Mouse (Mus musculus) 416B (cell line): ENCODE data around the gene Usp29.
A peak's percentile ranks its signal among the peaks of the same experiment; 100 is the strongest.
"Not testable (repeated sequence)": the region's sequence is repeated elsewhere in the genome, so short reads cannot be mapped to it uniquely, and the experiment has no call there.

ENCODE experiments used
- DNase-seq: peaks from one replicate; pipeline ENCODE4 v3.0.0; 2011; ENCODE audit warnings: low read depth

Usp29 gene

DNA sequence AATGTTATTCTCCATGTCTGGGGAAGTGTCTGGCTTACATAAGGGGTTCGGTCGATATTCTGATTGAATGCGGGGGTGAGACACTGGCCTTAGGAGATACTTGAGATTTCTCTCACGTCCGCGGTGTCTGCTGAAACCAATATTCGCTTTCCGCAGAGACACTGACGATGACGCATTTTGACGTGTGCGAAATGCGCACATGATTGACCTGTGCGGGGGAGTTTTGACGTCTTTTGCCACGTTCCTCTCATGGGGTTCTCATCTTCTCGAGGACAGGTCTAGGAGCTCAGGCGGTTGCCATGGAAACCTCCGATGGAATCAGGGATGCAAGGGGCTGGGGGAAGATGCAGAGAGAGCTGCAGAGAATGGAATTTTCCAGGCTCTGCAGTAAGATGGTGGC is 144.1 kb downstream of the Usp29 start:
- no peak for DNase-seq

DNA sequence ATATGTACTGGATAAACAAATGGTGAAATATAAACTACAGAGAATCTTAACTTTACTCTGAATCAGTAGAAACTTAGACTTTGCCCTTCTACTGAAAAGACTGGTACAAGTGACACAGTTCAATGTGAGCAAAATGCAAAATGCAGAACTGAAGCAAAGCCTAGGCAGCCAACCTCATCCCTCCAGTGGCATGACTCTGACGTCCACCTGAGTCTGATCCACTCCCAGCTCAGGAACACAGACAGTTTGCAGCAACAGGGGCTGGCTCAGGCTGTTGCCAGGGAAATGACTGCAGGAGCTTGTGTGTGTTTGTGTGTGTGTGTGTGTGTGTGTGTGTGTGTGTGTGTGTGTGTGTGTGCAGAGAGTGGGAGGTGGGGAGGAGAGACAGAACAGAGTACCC is 147.8 kb downstream of the Usp29 start:
- DNase-seq = no peak

DNA sequence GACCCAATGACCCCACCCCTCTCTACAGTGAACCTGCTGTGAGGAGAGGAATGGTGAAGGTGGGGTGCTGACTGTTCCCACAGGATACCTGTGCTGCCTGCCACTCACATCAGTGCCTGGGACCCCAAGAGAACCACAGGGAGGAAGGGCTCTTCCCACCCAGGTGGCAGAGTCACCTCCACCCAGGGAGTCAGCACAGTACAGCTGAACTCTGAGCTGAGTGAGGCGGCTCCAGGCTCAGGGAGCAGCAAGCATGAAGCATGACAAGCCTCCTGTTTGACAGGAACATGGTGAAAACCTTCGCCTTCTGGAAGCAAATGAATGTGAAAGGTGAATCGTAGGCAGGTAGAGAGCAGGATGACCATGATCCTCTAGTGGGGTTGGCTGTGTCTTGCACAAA is 148.5 kb downstream of the Usp29 start:
- not testable (repeated sequence) for DNase-seq

DNA sequence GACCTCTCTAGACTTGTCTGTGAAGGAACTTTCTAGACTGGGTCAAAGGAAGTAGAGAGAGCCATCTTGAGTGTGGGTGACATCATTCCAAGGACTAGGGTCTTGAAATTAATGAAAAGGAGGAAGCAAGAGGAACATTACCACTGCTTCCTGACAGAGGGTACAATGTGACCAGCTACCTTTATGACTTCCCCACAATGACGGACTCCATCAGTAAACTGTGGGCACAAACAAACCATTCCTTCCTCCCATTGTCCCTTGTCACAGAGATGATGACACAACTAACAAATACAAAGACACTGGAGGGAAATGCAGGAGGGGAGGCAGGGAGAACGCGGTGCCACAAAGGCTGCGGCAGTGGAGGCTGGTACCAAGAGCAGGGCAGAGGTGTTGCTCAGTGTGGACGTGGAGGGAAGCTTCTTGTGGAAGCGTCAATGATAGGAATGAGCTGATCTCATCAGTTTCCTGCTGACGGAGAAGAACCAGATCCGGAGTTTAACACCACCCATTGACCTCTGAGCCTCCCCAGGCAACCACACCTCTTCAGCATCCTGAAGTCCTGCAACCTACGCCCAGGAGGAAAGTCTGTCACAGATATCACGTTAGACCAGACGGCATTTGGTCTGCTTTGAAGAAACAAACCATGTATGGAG is 149.3 kb downstream of the Usp29 start:
- DNase-seq = no peak

DNA sequence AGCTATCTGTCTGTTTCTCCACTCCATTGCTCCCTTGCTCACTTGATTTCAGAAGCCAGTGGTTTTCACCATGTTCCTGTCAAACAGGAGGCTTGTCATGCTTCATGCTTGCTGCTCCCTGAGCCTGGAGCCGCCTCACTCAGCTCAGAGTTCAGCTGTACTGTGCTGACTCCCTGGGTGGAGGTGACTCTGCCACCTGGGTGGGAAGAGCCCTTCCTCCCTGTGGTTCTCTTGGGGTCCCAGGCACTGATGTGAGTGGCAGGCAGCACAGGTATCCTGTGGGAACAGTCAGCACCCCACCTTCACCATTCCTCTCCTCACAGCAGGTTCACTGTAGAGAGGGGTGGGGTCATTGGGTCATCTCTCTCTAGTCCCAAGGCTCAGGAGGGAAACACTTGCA is 150.5 kb downstream of the Usp29 start:
- not testable (repeated sequence) for DNase-seq

DNA sequence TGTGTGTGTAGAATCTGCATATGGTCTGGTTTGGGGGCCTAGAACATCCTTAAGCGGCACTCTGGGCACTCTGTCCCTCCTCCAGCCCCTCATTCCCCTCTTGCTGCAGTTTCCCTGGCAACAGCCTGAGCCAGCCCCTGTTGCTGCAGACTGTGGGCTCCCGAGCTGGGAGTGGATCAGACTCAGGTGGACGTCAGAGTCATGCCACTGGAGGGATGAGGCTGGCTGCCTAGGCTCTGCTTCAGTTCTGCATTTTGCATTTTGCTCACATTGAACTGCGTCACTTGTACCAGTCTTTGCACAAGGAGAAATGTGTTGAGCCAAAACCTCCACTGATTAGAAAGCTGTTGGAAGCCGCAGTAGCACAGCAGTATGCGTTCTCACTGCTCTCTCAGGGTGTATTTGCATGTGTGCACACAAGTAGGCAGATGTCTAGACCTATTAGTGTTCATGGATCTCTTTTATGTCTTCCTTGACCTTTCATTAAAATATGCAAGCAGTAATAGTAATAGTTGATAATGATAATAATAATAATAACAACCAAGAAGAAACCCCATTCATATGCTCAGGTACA is 151.2 kb downstream of the Usp29 start:
- no peak for DNase-seq

DNA sequence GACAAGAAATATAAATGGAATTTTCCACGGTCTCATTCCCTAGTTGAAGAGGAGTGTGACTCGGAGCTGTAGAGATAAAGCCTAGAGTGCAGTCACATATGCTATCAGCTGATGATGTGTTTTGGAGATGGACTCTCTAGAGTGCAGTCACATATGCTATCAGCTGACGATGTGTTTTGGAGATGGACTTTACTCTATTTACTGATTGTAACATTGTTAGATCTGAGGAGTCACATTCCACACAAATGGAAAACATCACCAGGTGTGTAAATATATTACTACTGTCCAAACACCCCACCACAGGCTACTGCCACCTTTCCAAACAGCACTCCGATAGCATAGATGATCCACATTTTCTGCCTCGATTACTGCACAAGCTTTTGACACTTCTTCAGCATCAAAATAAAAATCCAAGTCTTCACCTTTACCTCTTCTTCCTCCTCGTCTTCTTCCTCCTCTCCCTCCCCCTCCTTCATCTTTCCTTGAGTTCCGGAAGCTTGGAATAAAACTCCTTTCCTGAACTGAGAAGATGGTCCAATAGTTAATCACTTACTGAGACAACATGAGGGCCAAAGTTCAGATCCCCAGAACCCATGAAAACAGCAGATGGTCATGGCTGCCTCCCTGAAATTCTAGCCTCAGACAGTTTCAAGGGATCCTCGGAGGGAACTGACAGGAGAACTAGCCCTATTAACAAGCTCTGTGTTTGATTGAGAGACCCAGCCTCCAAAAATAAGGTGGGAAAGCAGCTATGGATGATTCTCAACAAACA is 153.2 kb downstream of the Usp29 start:
- DNase-seq = no peak

DNA sequence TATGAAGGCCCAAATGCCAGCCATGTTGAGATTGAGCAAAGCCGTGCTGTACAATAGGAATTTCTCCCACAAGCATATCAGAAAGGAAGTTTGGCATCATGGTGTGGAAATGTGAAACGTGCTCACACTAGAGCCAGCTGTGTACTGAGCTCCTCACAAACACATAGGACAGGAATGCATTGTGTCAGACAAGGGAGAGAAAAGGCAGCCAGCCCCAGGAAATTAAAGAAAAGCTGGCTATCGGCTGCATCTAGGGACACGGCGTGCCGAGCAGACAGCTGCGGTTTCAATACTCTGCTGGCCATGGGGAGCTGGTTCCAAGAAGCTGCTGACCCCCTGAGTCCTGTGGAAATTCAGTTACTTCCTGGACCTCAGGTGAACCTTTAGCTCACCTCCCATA is 155.0 kb downstream of the Usp29 start:
- no peak for DNase-seq

DNA sequence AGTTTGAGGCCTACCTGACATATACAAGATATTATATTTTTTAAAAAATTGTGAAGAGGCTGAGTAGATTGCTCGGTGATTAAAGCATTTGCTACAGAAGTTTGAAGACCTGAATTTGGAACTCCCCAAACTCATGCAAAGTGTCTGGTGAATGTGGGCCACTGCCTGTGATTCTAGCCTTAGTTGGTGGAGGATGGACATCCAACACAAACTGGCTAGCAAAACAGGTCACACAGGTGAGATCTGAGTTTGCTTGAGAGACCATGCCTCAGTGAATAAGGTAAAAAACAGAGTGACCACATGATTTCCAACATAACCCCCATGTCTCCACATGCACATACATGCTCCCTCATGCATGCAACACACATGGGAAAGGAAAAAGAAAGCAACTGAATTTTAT is 156.5 kb downstream of the Usp29 start:
- no peak for DNase-seq

DNA sequence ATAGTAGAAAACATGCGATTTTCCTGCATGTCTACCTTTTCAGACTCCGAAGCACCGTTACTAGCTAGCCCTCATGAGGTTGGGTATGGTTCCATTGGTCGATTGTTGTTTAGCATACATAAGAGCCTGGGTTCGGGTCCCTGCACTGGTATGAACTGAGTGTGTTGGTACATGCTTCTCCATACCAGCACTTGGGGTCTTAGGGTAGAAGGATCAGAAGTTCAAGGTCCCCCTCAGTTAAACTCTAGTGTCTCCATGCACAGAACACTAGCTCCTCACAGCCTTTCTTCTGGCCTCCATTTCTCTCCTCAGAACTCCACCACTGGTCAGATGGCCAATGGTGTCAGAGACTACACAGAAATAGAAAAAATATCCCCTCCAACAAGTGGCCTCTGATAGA is 159.5 kb downstream of the Usp29 start:
- no peak for DNase-seq

DNA sequence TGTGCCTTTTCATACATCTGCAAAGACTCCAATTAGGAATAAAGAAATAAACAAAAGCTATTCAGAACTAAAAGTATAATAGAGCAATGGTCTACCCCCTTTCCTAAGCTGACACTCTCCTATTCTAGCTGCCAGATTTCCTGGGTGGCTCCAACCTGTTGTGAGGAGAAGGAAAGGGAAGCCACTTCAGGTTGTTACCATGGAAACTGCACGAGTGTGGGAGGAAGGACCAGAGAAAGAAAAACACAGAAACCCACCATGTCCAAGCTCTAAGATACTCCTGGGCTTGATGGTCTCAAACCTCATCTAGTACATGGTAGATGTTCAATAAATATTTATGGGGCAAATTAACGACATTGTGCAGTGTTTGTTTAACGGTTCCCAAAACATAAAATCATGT is 160.8 kb downstream of the Usp29 start:
- DNase-seq = no peak

DNA sequence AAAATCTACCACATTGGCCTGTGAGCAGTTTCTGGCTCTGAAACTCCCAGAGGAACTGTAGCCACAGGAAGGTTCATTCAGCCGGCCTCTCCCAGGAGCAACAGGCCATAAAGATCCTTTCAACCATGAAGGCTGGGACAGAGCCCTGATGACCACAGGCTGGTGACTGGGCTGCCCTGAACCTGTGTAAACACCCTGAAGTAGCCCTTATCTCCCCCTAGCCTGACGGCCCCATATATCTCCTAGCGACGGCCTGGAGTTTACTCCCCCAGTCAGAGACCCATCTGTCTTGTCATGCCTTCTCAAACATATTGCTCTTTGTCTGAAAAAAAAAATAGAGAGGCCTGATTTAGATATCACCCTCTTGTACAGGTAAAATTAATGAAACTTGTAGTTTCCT is 166.6 kb downstream of the Usp29 start:
- DNase-seq = not testable (repeated sequence)

DNA sequence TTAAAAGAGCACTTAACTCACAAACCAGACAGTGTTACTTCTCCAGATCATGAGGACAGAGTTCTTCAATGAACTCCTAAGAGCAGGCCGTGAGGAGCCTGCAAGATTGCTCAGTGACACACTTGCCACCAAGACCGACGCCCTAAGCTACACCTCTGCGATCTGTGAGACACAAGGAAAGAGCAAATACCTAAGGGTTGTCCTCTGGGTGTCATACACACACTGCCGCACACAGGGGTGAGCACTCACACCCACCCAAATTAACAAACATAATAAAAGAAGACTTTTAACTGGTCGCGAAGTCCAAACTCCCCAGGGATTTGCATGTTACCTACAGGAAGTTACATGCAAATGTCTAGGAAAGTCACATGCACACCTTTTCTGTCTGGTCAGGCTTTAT is 170.3 kb downstream of the Usp29 start:
- DNase-seq = no peak

DNA sequence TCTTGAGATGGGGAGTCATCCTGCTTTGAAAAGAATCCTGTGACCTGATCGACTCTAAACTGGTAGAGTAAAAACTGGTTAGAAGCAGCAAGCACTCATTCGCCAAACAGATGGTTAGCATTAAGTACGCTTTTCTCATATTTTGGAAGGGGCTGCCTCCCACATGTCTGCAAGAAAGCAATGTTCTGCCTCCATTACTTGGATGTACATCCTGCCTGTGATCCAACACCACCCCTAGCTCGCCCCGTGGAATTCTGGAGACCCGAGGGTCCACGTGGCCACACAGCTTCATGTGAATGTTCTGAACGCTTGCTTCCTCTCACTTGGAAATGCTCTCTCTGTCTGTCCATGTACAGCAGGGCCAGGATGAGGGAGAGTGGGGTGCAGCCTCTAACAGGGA is 173.1 kb downstream of the Usp29 start:
- no peak for DNase-seq

DNA sequence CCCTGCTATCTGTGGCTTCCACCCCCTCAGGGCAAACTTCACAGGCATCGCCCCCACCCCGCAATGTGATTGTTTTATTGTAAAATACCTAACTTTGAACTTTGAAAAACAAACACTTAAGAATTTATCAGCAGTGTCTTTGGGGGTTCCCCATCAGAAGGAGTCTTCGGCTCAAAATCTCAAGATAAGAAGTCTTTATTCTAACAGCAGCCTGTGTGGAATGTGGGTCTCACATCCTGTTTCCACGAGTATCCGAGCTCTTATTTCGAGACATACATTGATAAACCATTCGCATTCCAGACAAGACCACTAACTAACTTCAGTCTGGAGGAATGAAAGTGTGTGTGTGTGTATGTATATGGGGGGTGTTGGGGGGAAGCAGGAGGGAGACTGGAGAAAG is 180.1 kb downstream of the Usp29 start:
- DNase-seq = no peak

DNA sequence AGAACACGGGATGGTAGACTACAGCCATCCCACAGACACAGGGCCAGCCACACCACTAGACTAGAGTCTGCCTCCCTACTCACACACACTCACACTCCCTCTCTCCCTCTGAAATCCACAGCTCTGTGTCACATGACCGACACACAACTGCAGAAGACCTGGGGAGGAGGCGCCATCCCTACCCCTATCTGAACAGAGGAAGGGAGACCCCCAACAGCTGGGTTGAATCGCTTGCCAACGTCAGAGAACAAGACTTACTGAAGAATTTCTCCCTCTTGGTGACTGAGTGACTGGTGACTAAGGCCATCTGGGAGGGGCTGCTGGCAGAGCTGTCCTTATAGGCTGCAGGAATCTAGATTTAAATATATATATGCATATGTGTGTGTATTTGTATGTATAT is 181.4 kb downstream of the Usp29 start:
- DNase-seq = no peak

DNA sequence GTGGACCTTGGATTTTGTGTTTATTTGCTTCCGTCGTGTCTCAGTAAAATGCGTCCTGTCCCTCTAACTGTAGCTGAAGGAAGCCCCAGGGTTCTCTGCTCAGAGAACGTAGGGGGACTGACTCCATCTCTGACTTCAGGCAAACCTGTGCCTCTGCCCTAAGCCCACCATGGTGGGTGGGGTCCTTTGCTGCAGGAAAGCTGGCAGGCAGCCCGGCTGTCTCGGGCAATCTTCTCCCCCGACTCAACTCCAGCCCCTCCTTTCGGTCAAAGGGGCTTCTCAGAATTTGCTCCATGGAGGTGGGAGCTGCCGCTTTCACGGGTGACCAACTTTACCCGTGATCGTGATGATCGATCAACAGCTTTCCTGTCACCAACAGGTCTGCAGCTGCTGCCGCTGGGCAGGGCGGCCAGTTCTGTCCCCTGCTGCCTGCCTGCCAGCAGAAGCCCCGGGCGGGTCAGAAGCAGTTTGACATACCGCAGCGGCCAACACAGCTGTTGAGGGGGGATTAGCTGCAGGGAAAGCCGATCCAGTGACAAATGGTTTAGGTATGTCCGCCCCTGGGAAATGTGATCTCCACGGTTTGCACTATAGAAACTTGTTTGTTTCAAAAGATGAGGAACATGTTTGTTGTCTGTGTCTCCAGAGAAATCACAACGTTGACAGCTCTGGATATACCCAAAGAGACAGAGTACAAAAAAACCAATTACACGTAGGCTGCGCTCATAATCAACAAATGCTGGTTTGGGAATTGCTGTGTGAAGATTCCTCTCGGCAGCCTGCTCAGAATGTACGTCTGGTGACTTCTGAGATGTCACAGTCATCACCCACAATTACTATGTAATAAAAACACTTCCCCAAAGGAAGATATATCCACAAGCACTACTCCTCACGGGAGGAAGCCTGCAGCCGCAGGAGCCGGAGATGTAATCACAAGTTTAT is 183.3 kb downstream of the Usp29 start:
- DNase-seq = no peak

DNA sequence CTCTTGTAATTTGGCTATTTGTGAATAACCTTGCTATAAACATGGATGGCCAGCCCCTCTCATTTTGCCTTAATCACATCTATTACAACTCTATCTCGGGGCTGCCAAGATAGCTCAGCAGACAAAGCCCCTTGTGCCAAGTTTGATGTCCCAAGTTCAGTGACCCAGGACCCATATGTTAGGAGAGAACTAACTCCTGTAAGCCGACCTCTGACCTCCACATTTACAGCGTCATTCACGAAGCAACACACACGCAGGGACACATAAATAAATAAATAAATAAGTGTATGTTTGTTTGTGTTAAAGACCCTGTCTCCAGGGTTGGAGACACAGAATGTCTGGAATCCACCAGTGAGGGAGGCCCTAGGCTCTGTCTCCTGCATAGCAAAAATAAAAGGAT is 186.7 kb downstream of the Usp29 start:
- DNase-seq = no peak

DNA sequence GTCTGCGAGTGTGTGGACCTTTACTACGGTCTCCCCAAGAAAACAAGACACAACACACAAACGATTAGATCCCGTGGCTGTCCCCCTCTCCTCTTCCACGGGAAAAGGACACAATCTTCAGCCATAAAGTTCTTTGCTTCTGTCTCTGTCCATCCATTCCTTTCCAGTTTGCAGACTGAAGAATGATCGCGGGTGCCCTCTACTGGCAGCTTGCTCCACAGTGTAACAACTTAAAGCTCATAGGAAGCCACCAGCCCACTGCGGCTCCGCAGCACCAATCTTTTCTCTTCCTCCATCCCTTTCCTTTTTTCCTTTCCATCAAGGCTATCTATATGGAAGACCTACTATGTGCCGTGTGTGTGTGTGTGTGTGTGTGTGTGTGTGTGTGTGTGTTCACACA is 187.9 kb downstream of the Usp29 start:
- DNase-seq = peak; percentile 45

DNA sequence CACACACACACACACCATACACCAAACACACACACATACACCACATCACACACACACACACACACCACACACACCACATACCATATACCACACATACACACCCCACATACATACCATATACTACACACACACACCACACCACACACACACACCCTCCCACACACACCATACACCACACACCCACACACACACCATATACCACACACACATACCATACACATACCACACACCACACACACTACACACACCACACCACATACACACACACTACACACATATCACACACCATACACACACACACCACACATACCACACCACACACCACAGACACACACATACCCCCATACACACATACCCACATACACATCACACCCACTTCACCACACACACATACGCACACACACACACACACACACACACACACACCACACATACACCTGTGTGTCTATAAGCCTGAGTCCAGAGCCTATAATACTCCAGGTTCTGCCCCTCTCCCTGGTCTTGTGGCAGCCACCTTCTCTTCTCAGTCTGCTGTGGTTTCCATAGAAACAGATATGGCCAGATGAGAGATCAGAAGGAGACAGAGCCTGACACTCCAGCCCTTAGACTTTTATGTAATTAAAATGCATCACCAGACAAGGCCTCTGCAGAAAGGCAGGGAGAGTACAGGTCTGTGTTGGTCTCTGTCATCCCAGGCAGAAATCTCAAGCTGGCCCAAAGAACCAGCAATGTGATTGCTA is 188.9 kb downstream of the Usp29 start:
- no peak for DNase-seq

DNA sequence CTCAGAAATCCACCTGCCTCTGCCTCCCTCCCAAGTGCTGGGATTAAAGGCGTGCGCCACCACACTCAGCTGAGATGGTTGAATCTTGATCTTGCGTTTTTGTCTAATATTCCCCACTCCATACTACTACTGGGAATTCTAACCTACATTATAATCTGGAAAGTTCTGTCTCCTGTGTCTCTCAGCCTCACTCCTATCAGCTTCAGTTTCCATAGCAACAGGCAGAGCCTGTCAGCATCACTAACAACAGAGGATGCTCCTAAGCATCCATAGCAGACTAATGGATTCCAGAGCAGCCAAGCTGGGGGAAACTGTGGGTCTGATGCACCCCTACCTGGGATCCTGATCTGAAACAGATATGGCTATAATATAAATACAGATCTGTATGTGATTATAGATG is 193.1 kb downstream of the Usp29 start:
- no peak for DNase-seq
